Mouse (Mus musculus) neural tube, embryonic 14.5 days (tissue): Measurements from ENCODE around the gene Nin. TPM values are rescaled to one million over a fixed set of nuclear protein-coding genes. Genes with fewer than 3 reads are reported as not detected.

ENCODE experiments used
- ATAC-seq: fragments of 200-750 bp; cut with Nextera tagmentation; 2 replicates; pipeline ENCODE4 v1.8.0; 2017; ENCODE audit warnings: low read depth, mild to moderate bottlenecking, moderate TSS enrichment, moderate library complexity
- H3K27ac ChIP-seq: fragments of 300-500 bp; sonication (generic); 2 replicates; pipeline ENCODE4 v1.5.1; 2014; ENCODE audit warnings: low read depth, mild to moderate bottlenecking, control low read depth, low read length, moderate library complexity, mixed read lengths
- H3K27me3 ChIP-seq: fragments of 300-500 bp; sonication (generic); 2 replicates; pipeline ENCODE4 v1.6.1; 2014; ENCODE audit warnings: low read length; ENCODE audit not compliant: control insufficient read depth, insufficient read depth
- H3K36me3 ChIP-seq: fragments of 300-500 bp; sonication (generic); 2 replicates; pipeline ENCODE4 v1.6.1; 2014; ENCODE audit warnings: low read length, mixed read lengths; ENCODE audit not compliant: control insufficient read depth, insufficient read depth
- H3K4me1 ChIP-seq: fragments of 300-500 bp; sonication (generic); 2 replicates; pipeline ENCODE4 v1.6.1; 2014; ENCODE audit warnings: low read length; ENCODE audit not compliant: control insufficient read depth, insufficient read depth
- H3K4me2 ChIP-seq: fragments of 300-500 bp; sonication (generic); 2 replicates; pipeline ENCODE4 v1.6.1; 2014; ENCODE audit warnings: mild to moderate bottlenecking, low read depth, low read length, control low read depth
- H3K4me3 ChIP-seq: fragments of 300-500 bp; sonication (generic); 2 replicates; pipeline ENCODE4 v1.5.1; 2014; ENCODE audit warnings: low read depth, low read length, control low read depth, mixed read lengths
- H3K9ac ChIP-seq: fragments of 300-500 bp; sonication (generic); replicated peaks from 2 replicates; pipeline ENCODE4 v1.6.1; 2014; ENCODE audit warnings: low read depth, mild to moderate bottlenecking, control low read depth, low read length, mixed read lengths
- H3K9me3 ChIP-seq: fragments of 300-500 bp; sonication (generic); 2 replicates; pipeline ENCODE4 v1.6.1; 2016; ENCODE audit warnings: low read length; ENCODE audit not compliant: control insufficient read depth
- WGBS: fragments of 180-500 bp; shearing (Covaris S2); extraction: QIAGEN DNeasy Blood & Tissue Kit; methylation state at CpG from one replicate; pipeline ENCODE4 v1.1.7; 2014; 5-methylcytosine and 5-hydroxymethylcytosine counted together
- polyA plus RNA-seq: library from polyadenylated mRNA; unstranded; fragments of >200 nt; fragmentation: Nextera tagmentation; extraction: Ambion mirVana; gene quantifications from 2 replicates; pipeline ENCODE4 v1.2.1, GENCODE M21; 2014

Nin gene
- polyA plus RNA-seq: 13.9 and 14.8 TPM in 2 replicates

GRCm38 (mm10) chr12:70113351-70113750, at the start of gene Nin:
TSS of gene Nin (minus strand) at chr12:70113717.
- no peaks in the 10 kb centered on the region for H3K27me3 ChIP-seq
- H3K36me3 ChIP-seq: no peaks in the 10 kb centered on the region
- no peak within 1 kb of the TSS for H3K4me3 ChIP-seq
- H3K9ac ChIP-seq: no peak within 1 kb of the TSS
- no peak within 1 kb of the TSS for H3K27ac ChIP-seq
- WGBS: 55% methylated on average over 11 of the region's 11 CpGs
- H3K4me2 ChIP-seq: no peak within 1 kb of the TSS; the same call in 1 of the 2 replicates
- peaks cover 10% of the 10 kb centered on the region for H3K4me1 ChIP-seq
- no peaks in the 10 kb centered on the region for H3K9me3 ChIP-seq
- ATAC-seq: no peak

- no peak overlapping the region for H3K4me2 ChIP-seq
- no peaks in the 10 kb centered on the region for H3K4me1 ChIP-seq
- no peak for ATAC-seq
- WGBS: 80% methylated on average over 5 of the region's 5 CpGs
- no peaks in the 10 kb centered on the region for H3K36me3 ChIP-seq
- H3K27ac ChIP-seq: no peak overlapping the region
- no peaks in the 10 kb centered on the region for H3K27me3 ChIP-seq
- no peak overlapping the region for H3K4me3 ChIP-seq
- no peak overlapping the region for H3K9ac ChIP-seq
- H3K9me3 ChIP-seq: no peaks in the 10 kb centered on the region
Observed at GRCm38 (mm10) chr12:70161057-70161456, 47.5 kb upstream of the Nin start.

GRCm38 (mm10) chr12:70157292-70158066, 44.0 kb upstream of the Nin start:
- no peaks in the 10 kb centered on the region for H3K27me3 ChIP-seq
- no peak overlapping the region for H3K4me2 ChIP-seq
- no peak overlapping the region for H3K4me3 ChIP-seq
- H3K9me3 ChIP-seq: no peaks in the 10 kb centered on the region
- ATAC-seq: no peak
- 50% methylated on average over 5 of the region's 5 CpGs for WGBS
- no peak overlapping the region for H3K9ac ChIP-seq
- no peak overlapping the region for H3K27ac ChIP-seq
- H3K36me3 ChIP-seq: no peaks in the 10 kb centered on the region
- no peaks in the 10 kb centered on the region for H3K4me1 ChIP-seq

- no peak for ATAC-seq
- Histone ChIP-seq H3K4me2 (no peak overlapping the region), H3K27me3 (no peaks in the 10 kb centered on the region), H3K36me3 (no peaks in the 10 kb centered on the region), H3K9ac (no peak overlapping the region), H3K27ac (no peak overlapping the region), H3K9me3 (no peaks in the 10 kb centered on the region), H3K4me1 (no peaks in the 10 kb centered on the region), H3K4me3 (no peak overlapping the region)
- 57% methylated on average over 6 of the region's 6 CpGs for WGBS
Observed at GRCm38 (mm10) chr12:70156222-70156621, 42.7 kb upstream of the Nin start.

- H3K9me3 ChIP-seq: no peaks in the 10 kb centered on the region
- H3K4me1 ChIP-seq: peaks cover 2% of the 10 kb centered on the region; the same call in 1 of the 2 replicates
- no peak within 1 kb of the TSS for H3K27ac ChIP-seq
- no peak within 1 kb of the TSS for H3K9ac ChIP-seq
- H3K36me3 ChIP-seq: no peaks in the 10 kb centered on the region
- WGBS: 64% methylated on average over 3 of the region's 3 CpGs
- no peaks in the 10 kb centered on the region for H3K27me3 ChIP-seq
- H3K4me3 ChIP-seq: no peak within 1 kb of the TSS
- no peak within 1 kb of the TSS for H3K4me2 ChIP-seq
- no peak for ATAC-seq
Observed at GRCm38 (mm10) chr12:70153842-70154241, 40.3 kb upstream of the Nin start, which contains the start of gene Abhd12b. TSS of gene Abhd12b (plus strand) at chr12:70154142.

GRCm38 (mm10) chr12:70148631-70149265, 35.2 kb upstream of the Nin start:
- Histone ChIP-seq H3K27me3 (no peaks in the 10 kb centered on the region), H3K9ac (no peak overlapping the region), H3K4me2 (peak overlapping the region; percentile 17), H3K36me3 (no peaks in the 10 kb centered on the region), H3K4me3 (no peak overlapping the region), H3K27ac (peak overlapping the region; percentile 60), H3K9me3 (no peaks in the 10 kb centered on the region), H3K4me1 (peaks cover 12% of the 10 kb centered on the region; the same call in 1 of the 2 replicates)
- WGBS: 16% methylated on average over 11 of the region's 11 CpGs
- 0 out of 2 replicates have a peak, but pooled peaks have one; percentile 45 for ATAC-seq

GRCm38 (mm10) chr12:70147986-70148630, 34.6 kb upstream of the Nin start:
- Histone ChIP-seq H3K9ac (no peak overlapping the region), H3K9me3 (no peaks in the 10 kb centered on the region), H3K27me3 (no peaks in the 10 kb centered on the region), H3K4me1 (peaks cover 12% of the 10 kb centered on the region; the same call in 1 of the 2 replicates), H3K27ac (peak overlapping the region; percentile 44; the same call in 1 of the 2 replicates), H3K4me3 (0 out of 2 replicates have a peak overlapping the region, but pooled peaks have one; percentile 12), H3K36me3 (no peaks in the 10 kb centered on the region), H3K4me2 (peak overlapping the region; percentile 41)
- WGBS: 7% methylated on average over 13 of the region's 13 CpGs
- peak; percentile 18; the same call in 1 of the 2 replicates for ATAC-seq

- Histone ChIP-seq H3K36me3 (no peaks in the 10 kb centered on the region), H3K4me2 (no peak overlapping the region), H3K27ac (no peak overlapping the region), H3K9ac (no peak overlapping the region), H3K4me3 (no peak overlapping the region), H3K27me3 (no peaks in the 10 kb centered on the region), H3K4me1 (peaks cover 12% of the 10 kb centered on the region; the same call in 1 of the 2 replicates), H3K9me3 (no peaks in the 10 kb centered on the region)
- 91% methylated on average over 6 of the region's 6 CpGs for WGBS
- ATAC-seq: no peak
Observed at GRCm38 (mm10) chr12:70145586-70145985, 32.1 kb upstream of the Nin start.
